Mouse (Mus musculus): ENCODE results near the gene Il7r.

DNA sequence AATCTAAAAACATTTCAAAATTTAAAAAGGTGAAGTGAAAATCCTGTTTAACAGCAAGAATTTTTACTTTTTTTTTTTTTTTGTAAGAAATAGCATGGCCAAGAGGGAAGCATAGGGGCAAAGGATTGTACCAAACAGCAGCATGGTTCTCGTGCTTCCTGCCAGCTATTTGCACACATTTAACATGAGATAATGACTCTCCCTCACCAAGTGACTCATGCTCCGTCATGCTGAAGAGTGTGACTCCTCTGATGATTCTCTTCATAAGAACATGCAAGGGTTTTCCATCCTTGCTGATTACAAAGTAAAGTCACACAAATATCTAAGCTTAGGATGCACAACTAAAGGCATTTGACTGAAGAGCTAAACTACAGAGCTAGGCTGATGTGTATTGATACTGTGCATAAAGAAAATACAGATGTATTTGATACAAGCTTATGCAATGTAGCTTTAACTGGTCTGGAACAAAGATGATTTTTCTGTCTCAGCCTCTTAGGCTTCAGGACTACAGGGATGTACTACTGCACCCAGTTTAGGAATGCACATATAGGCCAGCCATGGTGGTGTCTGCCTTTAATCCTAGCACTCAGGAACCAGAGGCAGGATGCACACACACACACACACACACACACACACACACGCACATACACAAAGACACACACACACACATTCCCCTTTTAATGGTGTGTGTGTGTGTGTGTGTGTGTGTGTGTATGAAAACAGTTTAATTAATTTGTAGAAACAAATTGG lies 1.6 kb downstream of the Il7r start:
- TF ChIP-seq CTCF (IDR thresholded peaks at IDR 0.05; ENCODE audit: insufficient read depth, low read depth, low read length) = no peak
- TF ChIP-seq POLR2A (IDR thresholded peaks at IDR 0.05; ENCODE audit: insufficient read depth, low read depth, low read length) = no peak
